Mouse (Mus musculus) frontal cortex, adult 2 months (tissue): Measurements from ENCODE around the gene Anapc11. TPM values are rescaled to one million over a fixed set of nuclear protein-coding genes. Genes with fewer than 3 reads are reported as not detected.

Experiments
- DNase-seq, 2 experiments: peaks; one replicate each; pipeline ENCODE4 v3.0.0; 2022; ENCODE audit warnings: low spot score in 1 of 2; ENCODE audit errors: extremely low spot score in 1 of 2
- polyA plus RNA-seq: library from polyadenylated mRNA; depleted of rRNA; stranded (reverse); fragments of >200 nt; gene quantifications from 2 replicates; pipeline ENCODE4 v1.2.3, GENCODE M21; 2012

Anapc11 gene
- polyA plus RNA-seq, 1 experiment = 143 TPM

GRCm38 (mm10) chr11:120600716-120601115, 2.5 kb downstream of the Anapc11 start:
- DNase-seq = no peak

GRCm38 (mm10) chr11:120603545-120603944, 5.3 kb downstream of the Anapc11 start:
- DNase-seq = no peak

GRCm38 (mm10) chr11:120605667-120606066, 7.4 kb downstream of the Anapc11 start:
- DNase-seq = no peak

- no peak for DNase-seq
Observed at GRCm38 (mm10) chr11:120606764-120607163, 8.5 kb downstream of the Anapc11 start.

- DNase-seq = no peak
Observed at GRCm38 (mm10) chr11:120608241-120609034, 10.2 kb downstream of the Anapc11 start, which contains the start of gene Npb. Gene Npb, plus strand, starts transcription at chr11:120608477.

GRCm38 (mm10) chr11:120609250-120609649, 11.0 kb downstream of the Anapc11 start:
- DNase-seq = no peak

GRCm38 (mm10) chr11:120610477-120611046, 12.3 kb downstream of the Anapc11 start:
- DNase-seq = no peak

GRCm38 (mm10) chr11:120612763-120613162, 14.5 kb downstream of the Anapc11 start:
- peak in 1 of 2 experiments; percentile 75 for DNase-seq

- no peak for DNase-seq
Observed at GRCm38 (mm10) chr11:120613481-120613972, 15.3 kb downstream of the Anapc11 start.

GRCm38 (mm10) chr11:120613976-120614375, 15.8 kb downstream of the Anapc11 start:
- no peak for DNase-seq

GRCm38 (mm10) chr11:120615167-120615566, 16.9 kb downstream of the Anapc11 start:
- no peak for DNase-seq

GRCm38 (mm10) chr11:120615606-120616203, 17.5 kb downstream of the Anapc11 start:
- DNase-seq = no peak

- DNase-seq = no peak
Observed at GRCm38 (mm10) chr11:120616617-120617294, 18.5 kb downstream of the Anapc11 start.

- DNase-seq = peak; percentile 79 to 93
Observed at GRCm38 (mm10) chr11:120617519-120618112, 19.4 kb downstream of the Anapc11 start, which contains the start of gene Pcyt2. Gene Pcyt2, minus strand, starts transcription at chr11:120617936.

- no peak for DNase-seq
Observed at GRCm38 (mm10) chr11:120618619-120619535, 20.7 kb downstream of the Anapc11 start.

- DNase-seq = no peak
Observed at GRCm38 (mm10) chr11:120620195-120620594, 22.0 kb downstream of the Anapc11 start.

- no peak for DNase-seq
Observed at GRCm38 (mm10) chr11:120622805-120623204, 24.6 kb downstream of the Anapc11 start.

- peak in 1 of 2 experiments; percentile 69 for DNase-seq
Observed at GRCm38 (mm10) chr11:120623961-120624679, 25.9 kb downstream of the Anapc11 start.

GRCm38 (mm10) chr11:120624680-120625111, 26.5 kb downstream of the Anapc11 start:
- DNase-seq = peak; percentile 65 to 90
